Mouse (Mus musculus) lung, embryonic 15.5 days (tissue): ENCODE results near the gene Kalrn. TPM values are rescaled to one million over a fixed set of nuclear protein-coding genes. Genes with fewer than 3 reads are reported as not detected.
A peak's percentile ranks its signal among the peaks of the same experiment; 100 is the strongest.

Experiments used
- ATAC-seq: fragments of 200-750 bp; cut with Nextera tagmentation; 2 replicates; pipeline ENCODE4 v1.8.0; 2017; ENCODE audit warnings: moderate number of reproducible peaks, borderline replicate concordance; ENCODE audit not compliant: low FRiP score, low TSS enrichment; ENCODE audit errors: extremely low read depth
- H3K27ac ChIP-seq: fragments of 300-500 bp; sonication (generic); 2 replicates; pipeline ENCODE4 v1.5.1; 2015; ENCODE audit warnings: moderate library complexity, mild to moderate bottlenecking, inconsistent platforms
- H3K27me3 ChIP-seq: fragments of 300-500 bp; sonication (generic); 2 replicates; pipeline ENCODE4 v1.6.1; 2015; ENCODE audit warnings: inconsistent platforms
- H3K36me3 ChIP-seq: fragments of 300-500 bp; sonication (generic); 2 replicates; pipeline ENCODE4 v1.6.1; 2015; ENCODE audit warnings: inconsistent platforms
- H3K4me1 ChIP-seq: fragments of 300-500 bp; sonication (generic); 2 replicates; pipeline ENCODE4 v1.6.1; 2015; ENCODE audit warnings: inconsistent platforms
- H3K4me2 ChIP-seq: fragments of 300-500 bp; sonication (generic); 2 replicates; pipeline ENCODE4 v1.6.1; 2015; ENCODE audit warnings: inconsistent platforms, mild to moderate bottlenecking, moderate library complexity
- H3K4me3 ChIP-seq: fragments of 300-500 bp; sonication (generic); 2 replicates; pipeline ENCODE4 v1.5.1; 2015; ENCODE audit warnings: mild to moderate bottlenecking, inconsistent platforms
- H3K9ac ChIP-seq: fragments of 300-500 bp; sonication (generic); 2 replicates; pipeline ENCODE4 v1.6.1; 2015; ENCODE audit warnings: inconsistent platforms
- H3K9me3 ChIP-seq: fragments of 300-500 bp; sonication (generic); 2 replicates; pipeline ENCODE4 v1.6.1; 2016; ENCODE audit warnings: inconsistent platforms
- WGBS: fragments of 180-500 bp; shearing (Covaris S2); methylation state at CpG from one replicate; pipeline ENCODE4 v1.1.7; 2015; 5-methylcytosine and 5-hydroxymethylcytosine counted together
- polyA plus RNA-seq: library from polyadenylated mRNA; unstranded; fragments of >200 nt; fragmentation: Nextera tagmentation; extraction: Ambion mirVana; gene quantifications from 2 replicates; pipeline ENCODE4 v1.2.1, GENCODE M21; 2015

Gene Kalrn
- polyA plus RNA-seq, 1 experiment from 2014 or later = 14.4 TPM

- no peak overlapping the region for H3K9ac ChIP-seq
- no peak overlapping the region for H3K27ac ChIP-seq
- no peak overlapping the region for H3K4me3 ChIP-seq
- no peak for ATAC-seq
- no peaks in the 10 kb centered on the region for H3K9me3 ChIP-seq
- H3K4me1 ChIP-seq = peaks cover 15% of the 10 kb centered on the region
- WGBS = 77% methylated on average over 5 of the region's 5 CpGs
- H3K36me3 ChIP-seq = no peaks in the 10 kb centered on the region
- H3K4me2 ChIP-seq = no peak overlapping the region
- no peaks in the 10 kb centered on the region for H3K27me3 ChIP-seq
These were observed 52.3 kb downstream of the Kalrn start for GRCm38 (mm10) chr16:34521061-34521460.

DNA sequence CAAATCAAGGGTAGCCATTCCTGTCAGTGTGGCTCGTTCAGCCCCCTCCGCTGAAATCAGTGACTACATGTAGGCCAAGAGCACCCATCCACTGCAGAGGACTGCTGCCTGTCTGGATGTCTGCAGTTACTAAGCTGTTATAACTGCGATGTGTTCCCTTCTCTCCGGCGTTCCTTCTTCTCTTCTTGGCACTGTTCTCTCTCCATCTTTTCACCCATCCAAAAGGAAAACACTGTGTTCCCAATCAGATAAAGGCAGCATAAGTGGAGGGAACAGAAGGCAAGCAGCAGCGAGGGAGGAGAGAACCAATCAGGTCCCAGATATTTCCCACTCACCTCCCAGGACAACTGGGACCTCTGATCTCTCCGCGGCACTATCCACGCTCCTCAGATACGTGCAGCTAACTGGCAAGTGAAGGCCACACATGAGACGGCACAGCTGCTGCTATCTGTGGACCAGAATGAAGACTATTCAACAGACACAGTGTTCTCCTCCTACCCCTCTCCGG is 56.4 kb downstream of the Kalrn start:
- Histone ChIP-seq H3K4me2 (no peak overlapping the region), H3K4me1 (peaks cover 13% of the 10 kb centered on the region), H3K27ac (no peak overlapping the region), H3K9me3 (no peaks in the 10 kb centered on the region), H3K36me3 (no peaks in the 10 kb centered on the region), H3K27me3 (no peaks in the 10 kb centered on the region), H3K4me3 (no peak overlapping the region), H3K9ac (no peak overlapping the region)
- ATAC-seq = peak; percentile 31; the same call in 1 of the 2 replicates
- WGBS = 39% methylated on average over 12 of the region's 12 CpGs

DNA sequence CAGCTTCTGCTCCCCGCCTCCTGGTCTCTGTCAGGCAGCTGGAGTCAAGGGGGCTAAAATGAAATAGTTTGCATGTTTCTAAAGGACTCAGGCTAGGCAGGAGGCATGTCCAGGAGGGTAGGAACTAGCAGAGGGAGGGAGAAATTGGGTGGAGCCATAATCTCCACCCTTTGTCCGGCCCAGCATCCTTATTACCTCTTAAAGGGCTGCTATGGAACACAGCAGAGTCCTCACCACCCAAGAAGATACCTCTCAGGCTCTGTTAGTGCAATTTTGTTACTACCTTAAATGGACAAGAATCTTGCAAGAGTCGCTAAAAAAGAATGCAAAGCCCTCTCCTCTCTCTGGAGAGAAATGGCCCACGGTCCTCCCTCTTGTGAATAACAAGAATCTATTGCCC is 57.8 kb downstream of the Kalrn start:
- no peak for ATAC-seq
- WGBS = 66% methylated on average over 4 of the region's 4 CpGs
- Histone ChIP-seq H3K9me3 (no peaks in the 10 kb centered on the region), H3K4me2 (no peak overlapping the region), H3K4me1 (peaks cover 13% of the 10 kb centered on the region), H3K9ac (no peak overlapping the region), H3K27me3 (no peaks in the 10 kb centered on the region), H3K4me3 (no peak overlapping the region), H3K27ac (no peak overlapping the region), H3K36me3 (no peaks in the 10 kb centered on the region)

GRCm38 (mm10) chr16:34513956-34514593 is 59.3 kb downstream of the Kalrn start:
- Histone ChIP-seq H3K4me3 (no peak overlapping the region), H3K36me3 (no peaks in the 10 kb centered on the region), H3K27ac (no peak overlapping the region), H3K4me1 (peaks cover 13% of the 10 kb centered on the region), H3K9me3 (no peaks in the 10 kb centered on the region), H3K4me2 (no peak overlapping the region), H3K9ac (no peak overlapping the region), H3K27me3 (no peaks in the 10 kb centered on the region)
- ATAC-seq = no peak
- WGBS = 61% methylated on average over 13 of the region's 13 CpGs

DNA sequence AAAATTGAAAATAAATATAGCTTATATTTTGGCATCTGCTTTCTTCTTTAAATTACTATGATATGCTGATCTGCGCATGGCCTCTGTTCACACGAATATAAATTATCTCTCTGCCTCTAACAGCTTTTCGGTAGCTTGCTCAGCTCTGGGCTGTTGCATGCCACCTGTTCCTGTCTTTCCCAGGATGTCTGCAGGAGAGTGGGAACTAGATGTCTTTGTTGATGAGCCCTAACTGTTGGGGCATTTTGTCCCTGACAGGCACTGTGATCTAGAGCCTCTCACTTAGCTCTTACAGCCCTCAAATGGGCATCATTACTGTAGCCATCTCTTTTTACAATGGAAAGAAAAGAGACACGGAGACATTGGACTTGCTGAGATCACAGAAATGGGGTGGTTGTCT is 61.0 kb downstream of the Kalrn start:
- Histone ChIP-seq H3K27me3 (no peaks in the 10 kb centered on the region), H3K4me3 (no peak overlapping the region), H3K36me3 (no peaks in the 10 kb centered on the region), H3K9me3 (no peaks in the 10 kb centered on the region), H3K4me2 (no peak overlapping the region), H3K27ac (no peak overlapping the region), H3K4me1 (peaks cover 11% of the 10 kb centered on the region), H3K9ac (no peak overlapping the region)
- ATAC-seq = no peak
- 87% methylated on average over 4 of the region's 4 CpGs for WGBS

- WGBS = 64% methylated on average over 1 of the region's 1 CpGs
- H3K27ac ChIP-seq = no peak overlapping the region
- H3K27me3 ChIP-seq = no peaks in the 10 kb centered on the region
- no peaks in the 10 kb centered on the region for H3K36me3 ChIP-seq
- no peaks in the 10 kb centered on the region for H3K4me1 ChIP-seq
- no peak overlapping the region for H3K4me3 ChIP-seq
- no peak for ATAC-seq
- H3K9me3 ChIP-seq = no peaks in the 10 kb centered on the region
- no peak overlapping the region for H3K9ac ChIP-seq
- no peak overlapping the region for H3K4me2 ChIP-seq
These were observed 65.2 kb downstream of the Kalrn start for GRCm38 (mm10) chr16:34508125-34508524.

- Histone ChIP-seq H3K27me3 (no peaks in the 10 kb centered on the region), H3K4me3 (no peak overlapping the region), H3K27ac (no peak overlapping the region), H3K36me3 (no peaks in the 10 kb centered on the region), H3K4me2 (no peak overlapping the region), H3K9me3 (no peaks in the 10 kb centered on the region), H3K4me1 (no peaks in the 10 kb centered on the region), H3K9ac (no peak overlapping the region)
- 71% methylated on average over 2 of the region's 2 CpGs for WGBS
- ATAC-seq = no peak
These were observed 67.3 kb downstream of the Kalrn start for GRCm38 (mm10) chr16:34506048-34506447.

DNA sequence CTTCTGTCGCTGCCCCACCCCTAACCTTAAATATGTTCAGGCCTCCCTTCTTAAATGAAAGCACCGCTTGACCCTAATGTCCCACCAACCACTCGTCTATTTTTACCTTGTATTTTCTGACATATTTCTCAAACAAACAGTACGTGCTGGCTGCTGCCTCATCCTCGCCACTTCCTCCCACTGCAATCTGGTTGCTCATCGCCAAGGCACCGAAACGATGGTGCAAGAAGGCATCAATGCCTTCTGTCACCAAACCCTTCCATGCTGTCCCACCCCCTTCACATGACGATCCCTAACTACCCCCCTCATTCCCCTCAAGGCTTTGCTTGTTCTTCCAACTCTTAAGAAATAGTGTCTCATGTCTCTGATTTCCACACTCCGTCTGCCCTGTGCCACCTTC is 69.1 kb downstream of the Kalrn start:
- no peaks in the 10 kb centered on the region for H3K36me3 ChIP-seq
- no peaks in the 10 kb centered on the region for H3K27me3 ChIP-seq
- no peak for ATAC-seq
- no peak overlapping the region for H3K9ac ChIP-seq
- H3K4me1 ChIP-seq = no peaks in the 10 kb centered on the region
- no peak overlapping the region for H3K4me2 ChIP-seq
- no peak overlapping the region for H3K4me3 ChIP-seq
- no peaks in the 10 kb centered on the region for H3K9me3 ChIP-seq
- no peak overlapping the region for H3K27ac ChIP-seq
- WGBS = 78% methylated on average over 10 of the region's 10 CpGs

GRCm38 (mm10) chr16:34502110-34502509 is 71.2 kb downstream of the Kalrn start:
- Histone ChIP-seq H3K9ac (no peak overlapping the region), H3K36me3 (no peaks in the 10 kb centered on the region), H3K4me2 (no peak overlapping the region), H3K27ac (no peak overlapping the region), H3K4me1 (no peaks in the 10 kb centered on the region), H3K27me3 (no peaks in the 10 kb centered on the region), H3K9me3 (no peaks in the 10 kb centered on the region), H3K4me3 (no peak overlapping the region)
- ATAC-seq = no peak

DNA sequence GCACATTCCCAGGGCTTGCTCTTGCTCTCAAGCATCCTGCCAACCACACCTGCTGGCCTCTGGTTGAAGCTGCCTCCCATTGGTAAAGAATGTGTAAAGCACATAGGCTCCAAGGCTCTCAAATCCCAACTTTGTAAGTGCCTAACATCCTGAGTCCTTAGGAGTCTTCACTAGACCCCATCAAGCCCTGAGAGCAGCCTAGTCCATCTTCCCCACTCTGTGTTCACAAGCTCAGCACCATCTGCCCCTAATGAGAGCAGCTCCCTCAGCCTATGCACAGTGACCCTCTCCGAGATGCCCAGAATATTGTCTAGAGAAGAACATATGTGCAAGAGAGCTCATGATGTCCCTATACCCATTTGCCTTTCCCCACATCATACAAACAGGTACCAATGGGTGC is 78.6 kb downstream of the Kalrn start:
- no peak overlapping the region for H3K27ac ChIP-seq

GRCm38 (mm10) chr16:34493914-34494313 is 79.4 kb downstream of the Kalrn start:
- ATAC-seq = peak; percentile 64; the same call in 1 of the 2 replicates
- no peaks in the 10 kb centered on the region for H3K9me3 ChIP-seq
- H3K4me1 ChIP-seq = peaks cover 37% of the 10 kb centered on the region
- no peaks in the 10 kb centered on the region for H3K36me3 ChIP-seq
- no peak overlapping the region for H3K9ac ChIP-seq
- 31% methylated on average over 3 of the region's 3 CpGs for WGBS
- H3K4me3 ChIP-seq = no peak overlapping the region
- H3K4me2 ChIP-seq = no peak overlapping the region
- peak overlapping the region; percentile 15; the same call in 1 of the 2 replicates for H3K27ac ChIP-seq
- no peaks in the 10 kb centered on the region for H3K27me3 ChIP-seq

More for the DNA sequence above, 78.6 kb downstream of the Kalrn start:
- H3K36me3 ChIP-seq = no peaks in the 10 kb centered on the region
- H3K4me3 ChIP-seq = no peak overlapping the region
- no peak overlapping the region for H3K9ac ChIP-seq
- no peaks in the 10 kb centered on the region for H3K9me3 ChIP-seq
- 92% methylated on average over 1 of the region's 1 CpGs for WGBS
- no peak for ATAC-seq
- H3K4me2 ChIP-seq = no peak overlapping the region
- H3K4me1 ChIP-seq = peaks cover 28% of the 10 kb centered on the region
- H3K27me3 ChIP-seq = no peaks in the 10 kb centered on the region

GRCm38 (mm10) chr16:34491225-34491624 is 82.1 kb downstream of the Kalrn start:
- Histone ChIP-seq H3K27ac (no peak overlapping the region), H3K9ac (no peak overlapping the region), H3K36me3 (no peaks in the 10 kb centered on the region), H3K4me2 (no peak overlapping the region), H3K27me3 (no peaks in the 10 kb centered on the region), H3K4me1 (peaks cover 43% of the 10 kb centered on the region), H3K4me3 (no peak overlapping the region), H3K9me3 (no peaks in the 10 kb centered on the region)
- ATAC-seq = no peak
- WGBS = 75% methylated on average over 8 of the region's 8 CpGs

DNA sequence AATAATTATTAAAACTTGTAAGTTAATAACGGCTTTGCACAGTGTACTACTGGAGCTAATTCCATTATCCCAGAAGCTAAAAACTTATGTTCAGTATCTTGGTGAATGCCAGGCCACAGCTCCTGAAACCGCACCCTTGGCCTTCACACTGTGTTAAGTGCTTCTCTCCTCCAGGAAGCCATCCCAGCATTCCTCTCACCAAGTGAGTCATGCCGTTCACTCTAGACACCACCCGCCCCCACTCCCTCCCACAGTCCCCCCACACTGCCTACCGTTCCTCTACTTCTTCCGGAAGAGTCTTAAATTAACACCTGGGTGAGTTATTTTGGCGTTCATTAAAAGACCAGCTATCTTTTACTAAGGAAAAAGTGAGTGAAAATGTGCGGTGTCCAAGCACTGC is 82.8 kb downstream of the Kalrn start:
- no peak for ATAC-seq
- H3K27me3 ChIP-seq = no peaks in the 10 kb centered on the region
- H3K4me2 ChIP-seq = no peak overlapping the region
- WGBS = 32% methylated on average over 8 of the region's 8 CpGs
- no peak overlapping the region for H3K9ac ChIP-seq
- H3K27ac ChIP-seq = no peak overlapping the region
- H3K4me3 ChIP-seq = no peak overlapping the region
- H3K4me1 ChIP-seq = peaks cover 50% of the 10 kb centered on the region
- no peaks in the 10 kb centered on the region for H3K9me3 ChIP-seq
- no peaks in the 10 kb centered on the region for H3K36me3 ChIP-seq
